Mouse (Mus musculus) hematopoietic stem cell, adult 5-6 weeks (primary cell): Measurements from ENCODE around the gene Tmem229a. TPM values are rescaled to one million over a fixed set of nuclear protein-coding genes. Genes with fewer than 3 reads are reported as not detected.

Experiments used
- ATAC-seq, 2 experiments: fragments of 125-278 bp in 1 of 2; replicated peaks in 1 of 2; 2 replicates each; pipeline ENCODE4 v1.8.0; 2016 to 2017; ENCODE audit warnings: inconsistent platforms in 2 of 2, mild to moderate bottlenecking in 2 of 2, moderate number of reproducible peaks in 2 of 2, low read depth in 1 of 2, moderate TSS enrichment in 1 of 2; ENCODE audit not compliant: low FRiP score in 2 of 2, poor library complexity in 2 of 2, severe bottlenecking in 2 of 2, insufficient read depth in 1 of 2, low TSS enrichment in 1 of 2
- total RNA-seq: library from RNA; stranded (forward); fragments of 172-1452, 232-1000 nt; gene quantifications from 2 replicates; pipeline ENCODE4 v1.2.3, GENCODE M21; 2017

Tmem229a gene
- total RNA-seq: not detected in 2 replicates

DNA sequence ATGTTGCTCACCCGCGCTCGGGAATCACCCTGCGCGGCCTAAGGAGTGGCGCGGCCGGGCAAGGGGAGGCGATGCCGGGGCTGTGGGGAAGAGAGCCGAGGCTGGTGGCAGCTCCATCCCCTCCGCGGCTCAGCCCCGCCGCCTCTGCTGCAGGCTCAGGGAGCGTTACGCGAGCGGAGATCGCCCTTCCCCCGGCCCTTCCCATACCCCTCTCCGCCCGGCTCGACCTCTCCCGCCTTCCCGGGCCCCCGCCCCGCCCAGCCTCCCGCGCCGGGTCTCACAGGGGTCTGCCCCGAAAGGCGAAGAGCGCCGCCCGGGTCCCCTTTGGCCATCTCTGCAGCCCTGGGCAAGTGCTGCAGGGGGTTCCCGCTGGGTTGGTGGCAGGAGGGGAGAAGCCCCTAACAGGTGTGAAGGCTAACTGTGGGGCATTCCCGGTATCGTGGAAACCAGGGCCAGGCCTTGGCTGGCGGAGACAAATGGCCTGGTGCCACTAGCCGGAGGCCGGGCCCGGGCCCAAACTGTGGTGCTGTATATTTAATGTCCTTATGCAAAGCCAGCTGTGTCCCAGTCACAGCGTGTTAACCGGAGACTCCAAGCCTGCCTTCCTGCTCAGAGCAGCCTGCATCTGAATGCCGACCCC lies at the start of gene Tmem229a:
Tmem229a (minus strand) TSS at position 352 of the 640 bp plus-strand sequence.
- ATAC-seq: peak; percentile 12 to 43; a peak in 2 of 4 replicates

DNA sequence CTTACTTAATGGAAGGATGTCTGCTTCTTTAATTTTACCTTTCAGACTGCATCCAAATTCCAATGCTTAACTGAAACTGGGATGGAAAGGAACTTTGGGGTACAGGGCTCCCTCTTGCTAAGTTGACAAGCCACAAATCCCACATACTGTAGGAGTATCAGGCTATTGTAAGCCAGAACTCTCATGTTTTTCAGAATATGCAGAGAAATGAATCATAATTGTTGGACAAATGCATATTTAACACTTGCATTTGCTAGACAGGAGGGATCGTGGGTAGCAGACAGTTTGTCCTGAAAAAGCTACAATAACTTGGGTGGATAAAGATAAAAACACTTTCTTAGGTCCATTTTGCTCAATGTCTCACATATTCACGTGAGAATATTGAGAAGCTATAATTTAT lies 37.7 kb upstream of the Tmem229a start:
- no peak for ATAC-seq

DNA sequence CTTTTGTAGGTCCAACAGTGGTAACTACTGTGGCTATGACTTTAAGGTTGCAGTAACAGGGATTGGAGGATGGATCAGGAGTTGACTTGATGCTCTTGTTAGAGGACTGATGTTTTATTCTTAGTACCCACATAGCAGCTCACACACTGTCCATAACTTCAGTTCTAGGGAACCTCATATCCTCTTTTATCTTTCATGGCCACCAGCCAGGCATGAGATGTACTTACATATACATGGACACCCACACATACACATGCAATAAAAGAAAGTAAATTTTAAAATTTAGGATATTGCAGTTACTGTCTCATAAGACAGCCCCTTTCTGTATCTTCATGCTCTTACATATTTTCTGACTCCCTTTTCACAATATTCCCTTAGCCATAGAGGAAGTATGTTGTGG lies 33.7 kb upstream of the Tmem229a start:
- ATAC-seq: no peak

DNA sequence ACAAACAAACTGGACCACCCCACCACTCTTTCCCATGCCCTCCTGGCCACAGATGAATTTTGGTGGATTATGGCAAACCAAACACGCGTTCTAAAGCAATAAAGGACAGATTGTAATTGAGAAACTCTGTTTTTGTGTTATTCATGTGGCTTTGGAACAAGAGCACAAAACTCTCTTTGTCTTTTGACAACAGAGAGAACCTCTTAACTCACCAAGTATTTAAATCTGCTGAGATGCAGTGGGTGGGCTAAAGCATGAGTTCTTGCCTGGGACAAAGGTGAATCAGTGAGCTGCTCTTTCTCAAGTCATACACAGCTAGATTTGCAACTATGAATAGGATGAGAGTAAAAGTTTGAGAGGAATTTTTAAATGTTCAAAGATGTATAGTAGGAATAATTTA lies 20.1 kb upstream of the Tmem229a start:
- ATAC-seq: no peak

DNA sequence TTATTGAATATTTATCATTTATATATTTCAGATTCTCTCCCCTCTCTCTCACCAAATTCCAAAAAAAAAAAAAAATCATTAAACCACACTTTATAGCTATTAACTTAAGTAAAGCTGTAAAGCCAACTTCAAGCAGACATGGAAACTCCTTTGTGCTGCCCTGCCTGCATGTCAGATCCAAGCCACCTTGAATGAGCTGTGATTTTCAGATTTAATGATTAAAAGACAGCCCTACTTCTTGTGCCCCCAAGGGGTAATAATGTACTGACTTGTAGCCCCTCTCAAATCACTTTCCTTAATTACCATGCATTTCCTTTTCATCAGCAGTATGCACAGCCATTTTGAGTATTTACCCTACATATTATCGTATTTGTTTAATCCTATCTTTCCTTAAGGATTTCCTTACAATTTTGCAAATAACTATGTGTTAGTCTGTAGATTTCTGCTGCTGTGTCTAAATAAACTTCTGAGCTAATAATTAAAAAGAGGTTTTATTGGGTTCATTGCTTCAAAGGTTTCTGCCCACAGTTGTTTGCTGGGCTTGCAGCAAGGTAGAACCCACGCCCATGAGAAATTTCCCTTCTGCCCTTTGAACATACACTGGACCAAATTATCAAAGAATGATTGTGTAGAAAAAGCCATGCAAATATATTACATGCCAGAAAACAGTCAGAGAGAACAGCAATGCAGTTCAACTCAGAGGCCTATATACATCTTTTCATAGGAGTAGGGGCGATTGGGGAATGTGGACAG lies 12.6 kb upstream of the Tmem229a start:
- ATAC-seq: no peak

DNA sequence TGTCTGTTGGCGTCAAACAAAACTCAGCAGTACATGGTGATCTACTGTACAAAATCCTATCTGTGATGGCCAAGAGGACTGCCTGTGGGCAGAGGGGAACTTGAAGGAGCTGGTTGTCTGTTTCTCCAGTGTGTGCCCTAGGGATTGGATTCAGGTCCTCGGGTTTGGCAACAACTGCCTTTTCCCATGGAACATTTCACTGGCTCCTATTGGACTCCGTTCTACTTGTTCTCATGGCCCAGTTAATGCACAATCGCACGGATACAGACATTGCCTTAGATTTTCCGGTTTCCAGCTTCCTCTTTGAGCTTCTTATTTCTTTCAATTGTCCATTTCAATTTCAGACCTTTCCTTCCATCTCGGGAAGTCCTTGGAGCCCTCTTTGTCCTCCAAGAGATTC lies 11.6 kb upstream of the Tmem229a start:
- ATAC-seq: no peak

DNA sequence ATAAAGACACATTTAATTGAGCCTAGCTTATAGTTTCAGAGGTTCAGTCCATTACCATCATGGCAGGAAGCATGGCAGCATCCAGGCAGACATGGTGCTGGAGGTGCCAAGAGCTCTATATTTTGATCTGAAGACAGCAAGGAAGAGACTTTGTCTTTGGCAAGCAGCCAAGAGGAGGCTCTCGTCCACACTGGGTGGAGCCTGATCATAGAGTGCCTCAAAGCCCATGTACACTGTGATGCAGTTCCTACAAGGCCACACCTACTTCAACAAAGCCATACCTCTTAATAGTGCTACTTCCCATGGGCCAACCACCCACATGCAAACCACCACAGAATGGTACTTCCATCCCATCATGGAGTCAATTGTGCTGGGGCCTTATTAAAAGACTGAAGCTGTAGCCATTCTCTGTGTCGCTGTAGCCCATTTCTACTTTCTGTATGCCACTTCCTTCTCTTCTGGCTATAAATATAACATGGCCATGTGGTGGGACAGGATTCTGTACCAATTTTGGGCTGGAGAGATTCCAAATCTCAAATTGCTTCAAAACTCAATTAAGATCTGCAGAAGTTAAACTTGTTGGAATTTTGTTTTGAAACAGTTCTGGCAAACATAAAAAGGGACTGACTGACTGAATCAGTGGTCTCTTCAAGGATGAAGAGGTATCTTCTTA lies 10.0 kb upstream of the Tmem229a start:
- no peak for ATAC-seq

DNA sequence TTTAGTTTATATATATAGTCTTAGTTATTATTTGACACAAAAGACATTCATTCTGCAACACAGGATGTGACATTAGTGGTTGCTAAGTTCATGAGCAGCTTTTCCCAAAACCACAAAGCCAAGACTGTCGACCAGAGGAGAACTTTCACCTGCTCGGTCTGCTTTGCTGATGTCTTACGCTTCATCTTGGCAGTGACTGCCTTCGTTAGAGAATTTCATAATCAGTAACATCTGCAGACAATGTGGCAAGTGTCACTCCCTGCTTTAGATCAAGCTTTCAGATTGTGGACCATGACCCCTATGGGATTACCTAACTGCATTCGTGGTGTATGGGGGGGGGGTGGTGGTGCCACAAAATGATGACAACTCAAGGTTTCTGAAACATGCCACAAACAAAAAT lies 7.7 kb upstream of the Tmem229a start:
- no peak for ATAC-seq

DNA sequence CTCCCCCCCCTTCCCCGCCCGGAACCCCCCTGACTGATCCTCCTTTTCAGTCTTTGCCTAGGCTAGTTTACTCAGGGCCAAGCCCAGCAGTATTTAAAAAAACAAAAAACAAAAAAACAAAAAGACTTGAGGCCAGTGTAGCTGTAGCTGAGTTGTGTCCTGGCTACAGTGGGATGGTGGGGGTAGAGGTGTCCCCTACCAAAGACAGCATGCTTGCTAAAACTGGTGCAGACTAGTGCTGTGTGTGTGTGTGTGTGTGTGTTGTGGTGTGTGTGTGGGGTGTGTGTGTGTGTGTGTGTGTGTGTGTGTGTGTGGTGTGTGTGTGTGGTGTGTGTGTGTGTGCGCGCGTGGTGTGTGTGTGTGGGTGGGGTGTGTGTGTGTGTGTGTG lies 483 bp upstream of the Tmem229a start:
- ATAC-seq: no peak

DNA sequence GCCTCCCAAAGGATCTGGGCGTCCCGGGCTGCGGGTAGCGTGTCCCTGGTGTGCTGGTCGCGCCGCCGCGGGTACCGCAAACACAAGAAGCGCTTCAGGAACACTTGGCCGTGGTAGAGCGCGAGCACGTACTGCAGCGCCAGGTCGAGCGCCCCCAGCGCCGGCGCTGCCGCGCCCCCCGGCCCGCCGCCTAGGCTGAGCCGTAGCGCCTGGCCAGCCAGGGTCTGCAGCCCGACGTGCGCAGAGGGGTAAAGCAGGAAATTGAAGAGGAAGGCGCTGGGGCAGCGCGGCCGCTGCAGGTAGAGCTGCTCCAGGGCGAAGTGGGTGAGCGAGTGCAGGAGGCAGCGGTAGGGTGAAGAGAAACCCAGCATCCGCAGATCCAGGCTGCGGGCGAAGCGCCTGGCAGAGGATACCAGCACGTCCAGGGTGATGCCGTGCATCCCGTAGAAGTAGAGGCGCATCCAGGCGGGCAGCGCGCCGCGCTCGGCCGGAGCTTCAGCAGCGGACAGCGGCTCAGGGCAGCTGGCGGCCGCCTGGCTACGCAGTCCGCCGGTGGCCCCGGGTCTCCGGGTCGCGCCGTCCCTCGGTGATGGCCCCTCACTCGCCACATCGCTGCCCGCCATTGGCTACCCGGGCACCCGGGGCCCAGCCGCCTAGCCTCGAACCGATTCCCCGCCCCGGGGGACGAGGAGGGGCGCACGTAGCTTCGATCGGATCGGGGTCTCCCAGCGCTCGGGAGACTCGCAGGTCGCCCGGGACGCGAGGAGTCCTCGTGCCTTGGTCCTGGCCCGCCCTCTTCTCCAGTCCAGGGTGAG lies 759 bp downstream of the Tmem229a start:
- ATAC-seq: peak; percentile 23 to 41

DNA sequence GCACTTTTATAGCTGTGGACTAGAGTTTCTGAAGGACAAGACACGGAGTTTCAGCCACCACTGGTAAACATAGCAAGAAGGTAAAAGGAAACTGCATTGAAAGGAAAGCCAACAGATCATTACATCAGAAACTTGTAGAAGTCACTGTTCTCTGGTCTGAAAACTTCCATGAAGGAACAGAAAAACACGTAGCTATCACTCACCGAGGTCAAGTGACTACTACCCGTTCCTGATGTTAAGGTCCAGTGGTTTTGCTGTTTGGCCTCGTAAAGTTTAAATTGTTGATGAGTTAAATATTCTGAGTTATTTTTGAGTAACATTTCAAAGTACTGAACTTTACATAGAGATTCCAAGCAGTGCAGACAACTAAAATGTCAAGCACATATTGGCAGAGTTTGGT lies 2.0 kb downstream of the Tmem229a start:
- no peak for ATAC-seq

DNA sequence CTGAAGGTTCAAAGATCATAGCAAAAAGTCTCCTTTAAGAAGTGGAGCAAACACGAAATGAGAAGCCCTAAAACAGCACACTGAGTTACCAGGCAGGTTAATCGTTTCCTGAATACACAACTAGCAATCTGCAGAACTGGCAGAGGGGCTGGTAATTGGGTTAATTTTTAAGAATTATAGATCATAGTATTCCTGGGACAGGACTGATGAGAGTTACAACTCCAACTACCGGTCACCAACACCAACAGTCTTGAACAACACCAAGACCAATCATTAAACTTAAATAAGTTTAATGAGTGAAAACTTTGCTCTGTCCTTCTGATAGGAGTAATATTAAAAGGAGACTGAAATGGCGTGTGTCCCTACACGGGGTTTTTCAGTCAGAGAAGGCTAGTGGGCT lies 3.8 kb downstream of the Tmem229a start:
- ATAC-seq: no peak

DNA sequence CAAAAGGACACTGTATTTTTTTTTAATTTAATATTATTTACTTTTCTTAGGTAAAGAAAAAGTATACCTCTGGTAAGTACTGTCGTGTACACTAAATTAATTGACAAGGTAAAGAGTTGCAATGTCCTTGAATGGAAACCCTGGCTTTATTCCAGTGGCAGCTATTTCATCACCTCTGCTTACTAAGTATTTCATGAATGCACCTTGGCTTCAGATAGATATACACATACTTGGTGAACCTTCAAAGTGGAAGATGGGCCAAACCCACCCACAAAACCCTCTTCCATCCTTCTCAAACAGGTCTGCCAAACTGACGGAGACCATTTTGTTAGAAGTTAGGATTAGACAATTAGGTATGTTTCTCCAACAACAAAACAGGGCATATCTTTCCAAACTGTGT lies 5.4 kb downstream of the Tmem229a start:
- no peak for ATAC-seq

DNA sequence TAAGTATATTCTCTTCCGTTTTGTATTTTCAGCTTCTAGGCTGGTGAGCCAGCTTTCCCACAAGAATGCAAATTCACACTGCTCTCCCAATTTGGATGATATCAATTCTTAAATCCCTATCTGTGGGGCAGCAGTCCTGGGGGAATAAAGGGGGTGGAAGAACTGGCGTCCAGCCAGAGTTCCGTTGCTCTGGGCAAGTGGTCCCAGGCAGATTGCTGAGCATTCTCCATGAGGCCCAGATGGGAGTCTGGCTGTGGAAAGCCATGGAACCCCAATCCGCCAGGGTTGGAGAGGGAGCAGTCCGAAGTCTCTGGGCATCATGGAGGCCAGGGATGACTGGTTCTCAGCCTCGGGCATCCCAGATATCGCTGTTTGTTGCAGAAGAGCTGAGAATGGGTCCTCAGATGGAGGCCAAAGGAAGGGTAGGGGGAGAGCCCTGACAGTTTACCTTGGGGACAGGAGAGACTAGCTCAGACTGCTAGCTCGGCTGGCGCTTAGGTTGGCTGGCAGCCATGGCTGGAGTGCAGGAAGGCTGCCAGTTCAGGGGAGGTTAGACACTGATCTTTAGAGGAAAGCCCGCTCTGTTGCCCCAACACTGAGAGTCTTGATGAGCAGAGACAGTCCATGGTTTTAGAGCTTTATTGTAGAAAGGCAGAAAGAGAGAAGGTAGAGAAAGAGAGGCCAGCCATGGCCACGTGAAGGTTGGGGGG lies 30.9 kb downstream of the Tmem229a start:
- ATAC-seq: no peak

DNA sequence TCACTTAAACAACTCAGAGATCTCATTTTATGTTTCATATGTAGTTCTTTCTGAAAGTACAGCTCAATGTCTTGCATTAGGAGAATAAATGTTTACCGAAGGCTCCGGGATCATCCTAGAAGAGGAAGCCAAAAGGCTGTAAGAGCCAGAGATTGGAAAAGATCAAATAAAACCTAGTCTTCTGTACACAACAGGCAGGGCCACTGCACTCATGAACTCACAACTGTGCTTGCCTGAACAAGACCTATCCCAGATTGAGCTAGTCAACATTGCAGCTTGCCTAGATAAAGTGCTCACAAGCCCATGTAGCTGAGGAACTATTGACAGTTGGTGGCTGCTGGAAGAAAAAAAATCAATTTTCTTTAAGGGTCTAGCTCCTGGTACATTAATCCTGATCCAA lies 42.5 kb downstream of the Tmem229a start:
- no peak for ATAC-seq

DNA sequence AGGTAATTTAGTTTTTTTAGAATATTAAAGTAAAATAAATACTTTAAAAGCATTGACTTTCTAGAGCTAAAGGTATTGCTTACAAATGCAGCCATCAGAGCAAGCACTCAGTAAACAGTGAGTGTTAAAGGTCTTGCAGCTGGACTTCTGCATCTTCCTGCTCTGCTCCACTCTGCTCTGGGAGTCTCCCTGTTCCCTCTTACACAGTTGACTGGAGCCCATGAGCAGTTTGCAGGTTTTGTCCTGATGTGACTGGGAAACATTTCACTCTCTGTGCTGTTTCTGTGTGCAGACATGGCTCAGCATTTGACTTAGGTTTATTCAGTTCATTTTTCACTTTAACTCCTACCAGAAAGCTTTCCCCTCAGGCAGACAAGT lies 45.4 kb downstream of the Tmem229a start:
- ATAC-seq: no peak

DNA sequence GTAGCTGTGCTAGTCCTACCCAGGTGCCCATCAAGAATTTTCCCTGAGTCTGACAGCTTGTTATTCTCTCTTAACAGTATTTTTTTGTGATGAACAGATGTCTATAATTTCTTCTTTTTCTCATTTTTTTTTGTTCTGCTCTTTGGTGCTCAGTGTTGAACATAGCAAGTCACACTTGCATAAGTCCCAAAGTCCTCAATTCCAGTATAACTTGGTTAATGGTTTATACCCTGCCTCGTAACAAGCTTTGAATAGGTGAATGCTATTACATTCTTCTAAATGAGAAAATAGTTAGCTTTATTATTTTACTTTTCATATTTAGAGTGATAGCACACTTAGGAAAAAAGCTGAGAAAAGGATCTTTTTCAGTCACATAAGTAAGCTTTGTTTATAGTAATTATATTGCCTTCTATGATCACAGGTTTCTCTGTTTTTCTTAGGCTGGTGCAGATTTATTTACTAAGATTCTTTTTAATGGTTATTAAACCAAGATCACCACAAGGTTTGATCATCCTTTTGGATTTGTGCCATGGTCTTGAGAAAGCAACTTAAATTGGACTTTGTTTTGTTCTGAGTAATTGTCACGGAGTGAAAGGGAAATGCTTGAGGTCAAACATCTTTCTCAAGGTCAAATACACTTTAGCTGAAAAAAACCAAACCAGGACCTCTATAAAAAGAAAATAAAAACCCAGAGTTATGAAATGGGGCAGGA lies 45.9 kb downstream of the Tmem229a start:
- ATAC-seq: no peak
